Mouse (Mus musculus): ENCODE measurements around the gene Fam167b.

DNA sequence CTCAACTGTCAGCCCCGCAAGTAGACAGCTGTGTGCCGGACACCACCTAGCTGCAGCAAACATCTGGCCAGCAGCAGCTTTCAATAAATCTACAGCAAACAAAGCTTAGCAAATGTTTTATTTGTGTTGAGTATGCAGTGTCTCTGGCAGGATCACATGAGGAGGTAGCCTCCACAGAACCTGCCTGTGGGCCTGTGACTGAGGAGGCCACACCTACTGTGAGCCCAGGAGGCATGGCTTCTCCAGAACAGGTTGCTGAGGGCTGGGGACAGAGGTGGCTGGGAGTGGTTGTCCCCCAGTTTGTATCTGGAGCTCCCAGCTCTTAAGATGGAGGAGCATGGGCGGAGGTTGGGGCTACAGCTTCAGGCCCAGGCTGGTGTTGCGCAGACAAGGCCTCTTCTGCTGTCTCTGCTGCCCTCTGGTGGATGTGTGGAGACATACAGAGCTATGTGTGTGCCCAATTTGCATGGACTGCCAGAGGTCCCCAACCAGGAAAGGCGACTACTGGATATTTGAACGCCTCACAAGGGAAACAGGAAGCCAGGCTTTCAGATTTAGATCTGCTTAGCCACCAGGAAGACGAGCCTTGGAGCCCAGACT is 30.2 kb upstream of the Fam167b start:
- TF ChIP-seq CTCF (conservative IDR thresholded peaks at IDR 0.05 in 1 of 2, IDR thresholded peaks at IDR 0.05 in 1 of 2; ENCODE audit: low read depth in 2 of 2, low read length in 2 of 2) (peak; percentile 81 to 95), POLR2A (IDR thresholded peaks at IDR 0.05; ENCODE audit: low read depth, low read length) (no peak; the same call in 1 of the 2 replicates), ZC3H11A (IDR thresholded peaks at IDR 0.05; ENCODE audit: low read depth, low read length) (peak; percentile 81)
